Mouse (Mus musculus): ENCODE data around the gene Coq2.

DNA sequence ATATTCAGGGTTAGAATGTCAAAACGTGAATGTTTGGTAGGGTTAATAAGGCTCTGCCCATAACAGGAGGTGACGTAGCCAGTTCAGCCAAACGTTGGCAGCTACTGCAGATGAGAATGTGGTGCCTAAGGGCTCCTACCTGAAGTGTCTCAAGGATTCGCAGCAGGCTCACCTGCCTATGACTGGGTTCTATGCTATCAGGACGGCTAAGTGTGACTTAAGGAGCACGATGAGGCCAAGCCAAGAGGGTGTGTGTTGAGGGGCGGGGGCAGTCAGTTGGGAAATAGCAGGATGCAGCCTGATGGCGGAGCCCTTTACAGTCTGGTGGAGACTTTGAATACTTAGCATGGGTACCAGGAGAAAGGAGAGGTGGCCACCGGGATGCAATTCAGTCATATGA is 22.6 kb downstream of the Coq2 start:
- TF ChIP-seq POLR2A (IDR thresholded peaks at IDR 0.05; ENCODE audit: borderline replicate concordance, control insufficient read depth, low read depth, low read length) (no peak), CTCF (IDR thresholded peaks at IDR 0.05; ENCODE audit: control insufficient read depth, insufficient read depth, low read length) (no peak)

Data from bone marrow, adult 2 months (tissue).